1 mouse cellular context compared by ENCODE assay signal in the genomic region with DNA sequence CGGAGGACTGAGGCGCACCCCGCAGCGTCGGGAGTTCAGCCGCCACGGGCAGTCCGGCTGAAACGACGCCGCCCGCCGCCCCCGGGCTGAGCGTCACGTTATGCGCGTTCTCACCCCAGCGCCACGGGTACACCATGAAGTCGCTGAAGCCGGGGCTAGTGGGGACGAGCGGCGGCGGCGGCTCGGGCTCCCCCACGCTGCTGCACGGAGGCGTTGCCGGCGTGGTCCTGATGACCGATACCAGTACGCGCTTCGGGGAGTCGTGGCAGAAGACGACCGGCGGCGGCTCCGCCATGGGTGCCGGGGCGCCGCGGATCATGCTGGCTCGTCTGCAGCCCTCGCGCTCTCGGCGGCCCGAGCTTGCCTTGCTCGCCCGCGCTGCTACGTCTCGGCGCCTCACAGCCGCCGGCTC.
A peak's percentile ranks its signal among the peaks of the same experiment; 100 is the strongest.
TF ChIP-seq lines count a peak whose summit lies in the region.

No protein-coding gene starts in this region.

TF ChIP-seq in CH12.LX, 34 proteins besides CTCF, POLR2A, EP300 and RAD21 (continued from another document):
- TF ChIP-seq NRF1 (IDR thresholded peaks at IDR 0.05; ENCODE audit: low read depth, low read length) (0 out of 2 replicates have a peak, but pooled peaks have one; percentile 0), MAZ (IDR thresholded peaks at IDR 0.05; ENCODE audit: low read depth, low read length) (0 out of 2 replicates have a peak, but pooled peaks have one; percentile 1), MAX (IDR thresholded peaks at IDR 0.05; ENCODE audit: low read length) (no peak)
